ENCODE assay signal across 19 mouse cellular contexts in the genomic region with DNA sequence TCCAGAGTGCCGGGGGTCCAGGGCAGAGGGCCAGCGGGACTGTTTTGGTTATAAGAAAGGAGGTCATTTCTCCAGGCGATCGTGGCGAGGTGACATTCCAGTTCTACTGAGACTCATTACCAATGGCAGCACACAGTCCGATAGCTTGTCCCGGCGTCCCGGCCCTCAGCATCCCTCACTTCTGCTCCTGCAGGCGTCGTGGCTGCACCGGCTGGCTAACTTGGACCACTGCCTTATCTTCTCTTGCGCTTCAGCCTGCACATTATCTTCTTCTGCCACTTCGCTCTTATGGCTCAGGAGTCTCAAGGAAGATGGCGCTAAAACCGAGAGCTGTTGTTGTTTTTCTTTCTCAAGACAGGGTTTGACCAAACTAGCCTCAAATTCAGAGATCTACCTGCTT. TPM values are rescaled to one million over a fixed set of nuclear protein-coding genes. Genes with fewer than 3 reads are reported as not detected.
A peak's percentile ranks its signal among the peaks of the same experiment; 100 is the strongest.
DNase-seq lines count a peak whose midpoint lies in the region; ATAC-seq and TF ChIP-seq lines count a peak whose summit lies in the region.
"Had no signal": no experiment of that assay in that cellular context is flagged by ENCODE, and none has a peak within 500 bp of the region (broad histone marks: within the 10 kb centered on the region; RNA-seq: fewer than 3 reads in every experiment).

No protein-coding gene starts in this region.

- no peaks in the 10 kb centered on the region for H3K27me3 ChIP-seq in heart, embryonic 15.5 days
- no peaks in the 10 kb centered on the region for H3K27me3 ChIP-seq in lung, postnatal 0 days (replicated peaks; ENCODE audit: insufficient read depth, low read length)
- no peaks in the 10 kb centered on the region for H3K27me3 ChIP-seq in stomach, postnatal 0 days (ENCODE audit: control insufficient read depth, insufficient read depth, low read length)
- no peaks in the 10 kb centered on the region for H3K27me3 ChIP-seq in hindbrain, embryonic 16.5 days (replicated peaks; ENCODE audit: control insufficient read depth, insufficient read depth, low read length)
- H3K27me3 ChIP-seq: forebrain, embryonic 15.5 days; hindbrain, embryonic 13.5 days; limb, embryonic 12.5 days had no signal

- no peaks in the 10 kb centered on the region for H3K36me3 ChIP-seq in heart, embryonic 15.5 days
- no peaks in the 10 kb centered on the region for H3K36me3 ChIP-seq in lung, postnatal 0 days (ENCODE audit: insufficient read depth, low read length)
- no peaks in the 10 kb centered on the region for H3K36me3 ChIP-seq in stomach, postnatal 0 days (ENCODE audit: control insufficient read depth, insufficient read depth, low read length)
- H3K36me3 ChIP-seq in hindbrain, embryonic 16.5 days (ENCODE audit: control insufficient read depth, insufficient read depth, low read length): no peaks in the 10 kb centered on the region
- H3K36me3 ChIP-seq: forebrain, embryonic 15.5 days; hindbrain, embryonic 13.5 days; limb, embryonic 12.5 days had no signal

- H3K4me3 ChIP-seq in gastrocnemius, adult 2 months: no peak overlapping the region
- no peak overlapping the region for H3K4me3 ChIP-seq in heart, embryonic 15.5 days
- no peak overlapping the region for H3K4me3 ChIP-seq in lung, postnatal 0 days (ENCODE audit: low read depth, low read length)
- H3K4me3 ChIP-seq in stomach, postnatal 0 days (ENCODE audit: low read depth, low read length): no peak overlapping the region
- H3K4me3 ChIP-seq in hindbrain, embryonic 16.5 days (ENCODE audit: low read length): no peak overlapping the region
- H3K4me3 ChIP-seq: forebrain, embryonic 15.5 days; hindbrain, embryonic 13.5 days; left cerebral cortex, adult 2 months; limb, embryonic 12.5 days had no signal

- no peak for DNase-seq in gastrocnemius, adult 2 months
- no peak for DNase-seq in gastrocnemius, adult 18-20 months (ENCODE audit: low spot score)
- DNase-seq in heart, postnatal 10 days: no peak
- DNase-seq in lung, postnatal 0 days (ENCODE audit: low spot score): no peak
- no peak for DNase-seq in lung, postnatal 14 days
- DNase-seq in stomach, postnatal 0 days (ENCODE audit: low spot score): no peak
- DNase-seq: adrenal gland, postnatal 25 days; cerebellum, adult 18-20 months; gastrocnemius, postnatal 10 days; thymus, adult 2 months; thymus, postnatal 4 days had no signal

- TF ChIP-seq EP300 in lung, postnatal 0 days (IDR thresholded peaks at IDR 0.05): no peak
- no peak for TF ChIP-seq EP300 in stomach, postnatal 0 days (optimal IDR thresholded peaks at IDR 0.05)

- 63% methylated on average over 16 of the region's 16 CpGs for WGBS in heart, embryonic 15.5 days
- 73% methylated on average over 16 of the region's 16 CpGs for WGBS in lung, postnatal 0 days
- 86% methylated on average over 16 of the region's 16 CpGs for WGBS in stomach, postnatal 0 days
- 80% methylated on average over 16 of the region's 16 CpGs for WGBS in hindbrain, embryonic 16.5 days

- TF ChIP-seq CTCF in gastrocnemius, adult 2 months (IDR thresholded peaks at IDR 0.05): no peak
- no peak for TF ChIP-seq CTCF in lung, postnatal 0 days (IDR thresholded peaks at IDR 0.05)
- no peak for TF ChIP-seq CTCF in stomach, postnatal 0 days (IDR thresholded peaks at IDR 0.05; ENCODE audit: low read depth)

- peak overlapping the region; percentile 80 for H3K27ac ChIP-seq in gastrocnemius, adult 2 months
- peak overlapping the region; percentile 89 for H3K27ac ChIP-seq in heart, embryonic 15.5 days
- peak overlapping the region; percentile 83 for H3K27ac ChIP-seq in lung, postnatal 0 days (ENCODE audit: low read length)
- H3K27ac ChIP-seq in stomach, postnatal 0 days (replicated peaks): peak overlapping the region; percentile 94; the same call in 1 of the 2 replicates
- no peak overlapping the region for H3K27ac ChIP-seq in hindbrain, embryonic 16.5 days (ENCODE audit: low read depth, low read length)
- H3K27ac ChIP-seq: forebrain, embryonic 15.5 days; left cerebral cortex, adult 2 months; limb, embryonic 12.5 days had no signal

- H3K9ac ChIP-seq in heart, embryonic 15.5 days: no peak overlapping the region
- H3K9ac ChIP-seq in lung, postnatal 0 days (replicated peaks; ENCODE audit: low read depth): no peak overlapping the region
- H3K9ac ChIP-seq in stomach, postnatal 0 days (ENCODE audit: low read length): no peak overlapping the region
- H3K9ac ChIP-seq in hindbrain, embryonic 16.5 days (ENCODE audit: low read depth, low read length): no peak overlapping the region
- H3K9ac ChIP-seq: forebrain, embryonic 15.5 days; hindbrain, embryonic 13.5 days; limb, embryonic 12.5 days had no signal

- H3K4me1 ChIP-seq in heart, embryonic 15.5 days (replicated peaks): peaks cover 31% of the 10 kb centered on the region
- H3K4me1 ChIP-seq in lung, postnatal 0 days (ENCODE audit: insufficient read depth, low read depth, low read length): peaks cover 9% of the 10 kb centered on the region
- peaks cover 7% of the 10 kb centered on the region for H3K4me1 ChIP-seq in stomach, postnatal 0 days (replicated peaks; ENCODE audit: control insufficient read depth, insufficient read depth)
- no peaks in the 10 kb centered on the region for H3K4me1 ChIP-seq in hindbrain, embryonic 16.5 days (ENCODE audit: control insufficient read depth, insufficient read depth, low read depth, low read length)
- H3K4me1 ChIP-seq: hindbrain, embryonic 13.5 days; limb, embryonic 12.5 days had no signal

- H3K9me3 ChIP-seq in heart, embryonic 15.5 days (replicated peaks): no peaks in the 10 kb centered on the region
- no peaks in the 10 kb centered on the region for H3K9me3 ChIP-seq in lung, postnatal 0 days (ENCODE audit: low read length)
- no peaks in the 10 kb centered on the region for H3K9me3 ChIP-seq in stomach, postnatal 0 days (ENCODE audit: control insufficient read depth, low read length)
- H3K9me3 ChIP-seq in hindbrain, embryonic 16.5 days (ENCODE audit: control insufficient read depth, low read length): no peaks in the 10 kb centered on the region
- H3K9me3 ChIP-seq: forebrain, embryonic 15.5 days; hindbrain, embryonic 13.5 days; limb, embryonic 12.5 days had no signal

- intact Hi-C loops in gastrocnemius, adult 2 months (cut with DNase I): no loop called here
- intact Hi-C loops in heart, postnatal 10 days (cut with DNase I): no loop called here

- no peak overlapping the region for H3K4me2 ChIP-seq in heart, embryonic 15.5 days
- no peak overlapping the region for H3K4me2 ChIP-seq in lung, postnatal 0 days (replicated peaks; ENCODE audit: low read depth, low read length)
- no peak overlapping the region for H3K4me2 ChIP-seq in stomach, postnatal 0 days (replicated peaks; ENCODE audit: low read depth)
- H3K4me2 ChIP-seq in hindbrain, embryonic 16.5 days (ENCODE audit: low read length): no peak overlapping the region
- H3K4me2 ChIP-seq: forebrain, embryonic 15.5 days; hindbrain, embryonic 13.5 days; limb, embryonic 12.5 days had no signal

- no peak for ATAC-seq in heart, embryonic 15.5 days (replicated peaks; ENCODE audit: insufficient number of reproducible peaks, insufficient read depth, low FRiP score, low read depth)
- no peak for ATAC-seq in lung, postnatal 0 days
- ATAC-seq in stomach, postnatal 0 days (ENCODE audit: low FRiP score, low TSS enrichment): no peak
- ATAC-seq in hindbrain, embryonic 16.5 days: no peak
- ATAC-seq: forebrain, embryonic 15.5 days had no signal

RNA-seq across cellular contexts. Expression of gene Mrpl45, which starts 14.1 kb away (rescaled TPM):
- 10 to 100 TPM; 34.1 to 50.7 TPM for total RNA-seq in gastrocnemius, adult 2 months (2021)
- 10 to 100 TPM; 33.6 to 39.0 TPM for total RNA-seq in gastrocnemius, adult 18-20 months (2021)
- 53.4 and 54.4 TPM in 2 replicates for polyA plus RNA-seq in heart, embryonic 15.5 days (2015; fragmentation: Nextera tagmentation; extraction: Ambion mirVana)
- total RNA-seq in heart, postnatal 10 days (2021): 10 to 100 TPM; 44.1 to 51.8 TPM
- polyA plus RNA-seq in lung, postnatal 0 days (2015; fragmentation: Nextera tagmentation; extraction: Ambion mirVana): 19.2 and 22.4 TPM in 2 replicates
- polyA plus RNA-seq in stomach, postnatal 0 days (2015; fragmentation: Nextera tagmentation; extraction: Ambion mirVana): 28.2 and 28.8 TPM in 2 replicates
- 38.2 and 39.5 TPM in 2 replicates for polyA plus RNA-seq in hindbrain, embryonic 16.5 days (2015; fragmentation: Nextera tagmentation; extraction: Ambion mirVana)

RNA-seq across cellular contexts. Expression of gene Npepps, which starts 21.0 kb away (rescaled TPM):
- total RNA-seq in gastrocnemius, adult 2 months (2021): 10 to 100 TPM; 57.6 to 77.2 TPM
- 10 to 100 TPM; 56.4 to 67.9 TPM for total RNA-seq in gastrocnemius, adult 18-20 months (2021)
- polyA plus RNA-seq in heart, embryonic 15.5 days (2015; fragmentation: Nextera tagmentation; extraction: Ambion mirVana): 90.4 and 90.7 TPM in 2 replicates
- 10 to 100 TPM; 64.2 to 71.8 TPM for total RNA-seq in heart, postnatal 10 days (2021)
- polyA plus RNA-seq in lung, postnatal 0 days (2015; fragmentation: Nextera tagmentation; extraction: Ambion mirVana): 47.5 and 54.3 TPM in 2 replicates
- 43.4 and 52.8 TPM in 2 replicates for polyA plus RNA-seq in stomach, postnatal 0 days (2015; fragmentation: Nextera tagmentation; extraction: Ambion mirVana)
- 142 and 155 TPM in 2 replicates for polyA plus RNA-seq in hindbrain, embryonic 16.5 days (2015; fragmentation: Nextera tagmentation; extraction: Ambion mirVana)

RNA-seq across cellular contexts. Expression of gene Gpr179, which starts 50.5 kb away (rescaled TPM):
- under 1 TPM in 1 of 2 experiments, not detected in 1; 0.03 TPM for total RNA-seq in gastrocnemius, adult 2 months (2021)
- total RNA-seq in gastrocnemius, adult 18-20 months (2021): under 1 TPM in 1 of 2 experiments, not detected in 1; 0.02 TPM
- polyA plus RNA-seq in heart, embryonic 15.5 days (2015; fragmentation: Nextera tagmentation; extraction: Ambion mirVana): 0.05 and 0.10 TPM in 2 replicates
- total RNA-seq in heart, postnatal 10 days (2021): under 1 TPM; 0.02 to 0.05 TPM
- polyA plus RNA-seq in lung, postnatal 0 days (2015; fragmentation: Nextera tagmentation; extraction: Ambion mirVana): 0.23 and 0.24 TPM in 2 replicates
- polyA plus RNA-seq in stomach, postnatal 0 days (2015; fragmentation: Nextera tagmentation; extraction: Ambion mirVana): 0.17 and 0.23 TPM in 2 replicates
- polyA plus RNA-seq in hindbrain, embryonic 16.5 days (2015; fragmentation: Nextera tagmentation; extraction: Ambion mirVana): 0.43 and 0.51 TPM in 2 replicates
- total RNA-seq: liver, adult 2 months had no signal
- polyA plus RNA-seq: liver, adult 2 months; liver, embryonic 16.5 days had no signal
